Mouse (Mus musculus): ENCODE data around the gene Ndufc2.
"Not testable (repeated sequence)": the region's sequence is repeated elsewhere in the genome, so short reads cannot be mapped to it uniquely, and the experiment has no call there.

Gene Ndufc2

DNA sequence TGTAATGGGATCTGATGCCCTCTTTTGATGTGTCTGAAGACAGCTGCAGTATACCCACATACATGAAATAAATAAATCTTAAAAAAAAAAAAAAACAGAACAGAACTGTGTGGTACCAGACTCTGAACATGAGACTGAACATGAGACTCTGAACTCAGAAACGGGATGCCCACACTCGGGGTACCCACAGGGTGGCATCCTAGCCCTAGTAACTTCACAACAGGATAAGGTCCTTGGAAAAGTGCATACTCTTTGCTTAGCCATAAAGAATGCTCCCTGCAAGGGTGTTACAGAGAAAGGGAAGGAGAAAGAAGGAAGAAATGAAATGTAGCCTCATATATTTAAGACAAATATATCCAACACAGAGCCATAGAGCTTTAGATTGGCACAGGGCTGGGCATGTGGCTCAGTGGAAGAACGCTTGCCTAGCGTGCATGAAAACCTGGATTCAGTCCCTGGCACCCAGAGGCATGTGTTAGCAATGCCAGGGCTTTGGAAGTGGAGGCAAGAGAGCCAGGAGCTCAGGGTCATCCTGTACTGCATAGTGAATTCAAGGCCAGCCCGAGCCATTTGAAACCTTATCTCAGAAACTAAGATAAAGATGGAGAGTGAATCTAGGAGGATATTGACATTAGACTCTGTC is 28.1 kb downstream of the Ndufc2 start:
- no peak for DNase-seq

GRCm38 (mm10) chr7:97429705-97430104 is 29.9 kb downstream of the Ndufc2 start:
- peak; percentile 43 for DNase-seq

DNA sequence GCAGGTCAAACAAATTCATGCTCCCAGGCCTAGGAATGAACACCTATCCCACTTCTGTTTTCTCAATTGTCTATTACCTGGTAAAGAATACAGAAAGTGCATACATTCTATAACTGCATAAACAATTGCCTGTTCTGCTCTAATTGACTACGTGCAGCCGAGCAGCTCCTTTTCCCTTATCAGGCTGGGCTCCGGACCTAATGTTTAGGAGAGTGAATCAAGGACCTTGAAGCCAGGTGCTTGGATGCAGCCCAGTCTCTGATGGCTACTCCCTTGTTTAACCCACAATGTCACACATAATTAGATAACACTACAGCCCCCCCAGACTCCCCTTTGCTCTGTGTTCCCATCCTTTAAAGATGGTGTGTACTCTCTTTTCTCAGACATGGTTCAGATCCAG is 33.7 kb downstream of the Ndufc2 start:
- DNase-seq = not testable (repeated sequence)

DNA sequence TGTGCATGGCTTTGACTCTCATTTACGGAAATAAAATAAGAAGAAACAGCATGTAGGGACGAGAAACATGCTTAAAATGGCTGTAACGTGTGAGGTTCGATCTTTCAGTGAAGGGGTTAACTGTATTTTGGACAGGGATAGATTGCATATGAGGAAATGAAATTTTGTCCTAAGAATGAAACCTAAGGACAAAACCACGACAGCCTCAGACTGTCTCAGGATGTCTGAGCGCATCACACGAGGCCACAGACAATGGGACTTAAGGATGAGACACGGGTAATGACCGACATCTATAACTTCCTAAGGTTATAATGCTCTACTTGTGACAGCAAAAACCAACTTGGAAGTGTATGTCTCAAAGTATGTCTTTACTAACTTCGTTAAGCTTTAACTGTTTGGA is 34.7 kb downstream of the Ndufc2 start:
- DNase-seq = no peak

GRCm38 (mm10) chr7:97438986-97439385 is 39.2 kb downstream of the Ndufc2 start:
- no peak for DNase-seq

GRCm38 (mm10) chr7:97446171-97446925 is 46.5 kb downstream of the Ndufc2 start:
- peak; percentile 98 for DNase-seq

DNA sequence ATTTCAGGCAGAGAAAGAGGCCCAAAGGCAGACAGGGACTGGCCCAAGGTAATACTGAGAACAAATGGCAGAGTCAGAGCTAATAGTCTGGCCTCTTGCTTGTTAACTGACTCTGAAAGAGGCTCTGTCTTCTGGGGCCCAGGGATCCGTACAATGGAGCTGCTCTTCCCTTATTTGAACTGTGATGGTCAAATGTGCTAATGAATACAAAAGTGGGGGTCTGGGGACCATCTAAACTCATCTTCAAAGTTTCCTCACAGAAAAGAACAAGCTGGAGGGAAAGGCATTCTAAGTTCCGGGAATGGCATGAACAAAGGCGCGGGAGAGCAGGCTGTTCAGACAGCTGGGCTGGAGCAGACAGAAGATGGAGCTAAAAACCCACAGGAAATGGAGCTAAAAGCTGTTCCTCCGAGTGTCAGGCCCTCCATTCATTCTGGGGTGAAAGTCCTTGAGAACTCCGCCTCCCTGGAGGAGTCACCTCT is 47.3 kb downstream of the Ndufc2 start:
- DNase-seq = no peak

DNA sequence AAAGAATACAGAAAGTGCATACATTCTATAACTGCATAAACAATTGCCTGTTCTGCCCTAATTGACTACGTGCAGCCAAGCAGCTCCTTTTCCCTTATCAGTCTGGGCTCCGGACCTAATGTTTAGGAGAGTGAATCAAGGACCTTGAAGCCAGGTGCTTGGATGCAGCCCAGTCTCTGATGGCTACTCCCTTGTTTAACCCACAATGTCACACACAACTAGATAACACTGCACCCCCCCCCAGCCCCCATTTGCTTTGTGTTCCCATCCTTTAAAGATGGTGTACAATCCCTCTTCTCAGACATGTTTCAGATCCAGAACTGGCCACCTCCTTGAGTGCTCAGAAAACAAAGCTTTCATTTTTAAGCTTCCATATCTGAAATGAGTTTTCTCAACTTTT is 51.2 kb downstream of the Ndufc2 start, which contains the start of gene Kctd14:
Kctd14 (plus strand) TSS at position 301 of the 400 bp plus-strand sequence.
- DNase-seq = not testable (repeated sequence)

- no peak for DNase-seq
Measured at GRCm38 (mm10) chr7:97452196-97452595, 52.4 kb downstream of the Ndufc2 start.

- DNase-seq = no peak
Measured at GRCm38 (mm10) chr7:97453141-97453921, 53.5 kb downstream of the Ndufc2 start.

DNA sequence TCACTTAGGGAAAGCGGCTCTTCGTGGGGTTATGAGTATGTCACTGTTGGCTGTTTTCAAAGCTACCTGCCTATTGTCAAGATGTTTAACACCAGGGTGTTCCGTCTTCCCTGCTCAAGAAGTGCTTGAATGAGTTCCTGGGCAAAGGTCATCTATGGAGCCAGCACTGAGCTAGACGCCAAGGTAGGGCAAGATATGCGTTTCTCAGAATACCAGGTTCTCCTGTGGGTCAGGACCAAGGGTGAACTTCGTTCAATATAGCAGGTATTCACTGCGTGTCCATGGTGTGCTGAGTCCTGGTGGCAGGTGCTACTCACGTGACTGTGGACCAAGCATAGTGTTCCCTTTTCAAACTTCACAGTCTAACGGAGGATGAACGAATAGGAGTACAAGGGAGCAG is 55.0 kb downstream of the Ndufc2 start:
- DNase-seq = no peak

DNA sequence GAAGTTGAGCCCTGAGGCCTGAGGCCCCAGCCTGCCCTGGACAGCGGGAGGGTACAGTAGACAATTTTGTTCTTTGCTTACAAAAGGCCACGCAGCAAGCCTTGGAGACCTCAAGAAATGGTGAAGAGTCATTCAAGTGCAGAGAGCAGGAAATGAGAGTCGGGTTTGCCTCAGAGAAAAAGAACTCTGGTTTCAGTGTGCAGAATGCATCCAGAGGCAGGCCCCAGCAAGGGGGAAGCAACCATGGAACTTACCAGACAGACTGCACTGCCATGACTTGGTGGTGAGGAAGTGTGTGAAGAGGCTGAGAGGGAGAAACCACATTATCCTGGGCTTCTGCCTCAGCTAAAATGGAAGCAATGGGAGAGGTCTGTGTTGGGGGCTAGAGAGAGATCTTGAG is 55.8 kb downstream of the Ndufc2 start:
- no peak for DNase-seq
